Mouse (Mus musculus): Measurements from ENCODE around the gene Dock1. TPM values are rescaled to one million over a fixed set of nuclear protein-coding genes. Genes with fewer than 3 reads are reported as not detected.

Gene Dock1
- polyA plus RNA-seq, 2 experiments from 2014 or later: 0.12 to 0.16 TPM

- ATAC-seq: no peak
These were observed 25.9 kb downstream of the Dock1 start for GRCm38 (mm10) chr7:134696126-134696979.

GRCm38 (mm10) chr7:134697479-134697878, 27.0 kb downstream of the Dock1 start:
- no peak for ATAC-seq

DNA sequence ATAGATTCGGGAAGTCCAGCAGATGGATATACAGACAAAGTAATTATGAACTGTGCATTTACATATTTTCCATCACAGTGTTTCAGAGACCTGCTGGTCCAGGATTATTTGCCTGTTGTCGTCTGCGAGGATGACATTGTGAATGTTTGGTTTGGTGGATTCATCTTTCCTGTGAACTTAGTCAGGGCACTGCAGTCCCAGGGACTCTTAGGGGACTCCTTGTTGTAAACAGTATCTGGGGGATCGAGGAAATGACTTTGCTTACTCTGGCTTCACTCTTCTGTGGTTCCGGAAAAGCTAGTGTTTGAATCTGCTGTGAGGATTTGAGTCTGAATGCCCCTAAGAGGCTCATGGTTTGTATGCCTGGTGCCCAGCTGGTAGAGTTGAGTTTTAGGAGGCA, 27.8 kb downstream of the Dock1 start:
- ATAC-seq: no peak

DNA sequence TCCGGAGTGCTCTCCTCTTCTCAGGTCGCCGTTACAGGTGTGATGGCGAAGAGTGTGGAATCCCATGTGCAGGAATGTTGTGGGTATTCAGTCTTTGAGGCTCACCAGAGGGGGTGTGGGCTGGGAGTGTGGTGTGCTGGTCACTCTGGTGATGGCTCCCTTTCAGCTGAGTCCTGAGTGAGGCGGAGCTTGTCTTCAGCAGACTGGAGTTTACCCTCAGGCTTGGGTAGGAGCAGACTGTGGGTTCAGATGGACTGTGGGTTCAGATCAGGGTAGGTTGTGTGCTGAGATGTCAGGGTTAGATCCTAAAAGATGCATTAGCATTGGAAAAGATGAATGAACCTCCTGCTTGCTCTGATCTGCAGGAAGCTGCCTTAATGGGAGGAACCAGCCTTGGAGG, 29.5 kb downstream of the Dock1 start:
- no peak for ATAC-seq

DNA sequence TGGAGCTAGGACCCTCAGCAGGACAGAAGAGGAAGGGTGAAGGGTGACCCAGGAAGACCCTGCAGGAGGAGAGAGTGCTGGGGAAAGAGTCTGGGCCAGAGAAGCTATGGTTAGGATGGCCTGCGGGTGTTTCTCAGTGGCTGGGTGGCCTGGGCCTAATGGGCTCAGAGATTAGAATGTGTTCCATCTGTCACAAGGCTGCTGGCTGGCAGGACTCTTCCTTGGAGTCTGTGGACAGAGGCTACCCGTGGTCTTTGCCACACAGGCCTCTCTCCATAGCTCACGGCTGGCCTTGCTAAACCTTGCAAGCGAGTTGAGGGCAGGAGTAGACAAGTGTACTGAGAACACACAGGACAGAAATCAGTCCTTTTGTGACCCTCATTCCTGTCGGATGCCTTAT, 32.0 kb downstream of the Dock1 start:
- ATAC-seq: no peak

DNA sequence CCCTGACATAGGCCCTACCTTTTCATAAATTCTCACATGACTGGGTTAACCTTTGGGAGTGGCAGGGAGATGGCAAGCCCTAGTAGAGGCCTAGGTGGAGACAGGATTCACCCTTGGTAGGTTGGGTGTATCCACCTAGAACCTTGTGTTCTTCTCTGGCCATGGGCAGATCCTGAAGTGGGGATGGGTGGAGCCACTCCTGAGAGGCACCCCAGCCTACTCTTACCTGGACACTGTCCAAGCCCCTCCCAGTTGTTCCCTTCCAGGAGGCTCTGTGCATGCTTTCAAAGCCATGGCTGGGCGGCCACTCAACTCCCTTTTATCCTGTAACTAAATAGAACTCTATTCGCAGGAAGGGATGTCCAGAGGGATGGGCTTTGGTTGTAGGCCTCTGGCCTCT, 33.2 kb downstream of the Dock1 start:
- ATAC-seq: no peak

- no peak for ATAC-seq
These were observed 38.9 kb downstream of the Dock1 start for GRCm38 (mm10) chr7:134709226-134709853.

- no peak for ATAC-seq
These were observed 41.1 kb downstream of the Dock1 start for GRCm38 (mm10) chr7:134711576-134711975.

DNA sequence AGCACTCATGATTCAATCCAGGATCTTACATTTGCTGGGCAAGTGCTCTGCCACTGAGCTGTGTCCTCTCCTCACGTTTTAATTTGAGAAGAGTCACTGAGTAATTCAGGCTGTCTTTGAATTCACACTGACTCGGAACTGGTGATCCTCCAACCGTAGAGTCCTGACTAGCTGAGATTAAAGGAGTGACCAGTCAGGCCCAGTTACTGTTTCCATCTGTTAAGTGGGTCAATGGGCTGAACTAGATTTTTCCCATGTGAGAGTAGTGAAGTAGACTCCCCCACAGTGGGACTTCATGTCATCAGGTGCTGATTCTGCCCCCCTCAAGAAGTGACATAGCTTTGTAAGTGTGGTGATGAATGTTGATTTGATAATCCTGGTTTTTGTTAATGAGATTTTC, 49.0 kb downstream of the Dock1 start:
- ATAC-seq: no peak

DNA sequence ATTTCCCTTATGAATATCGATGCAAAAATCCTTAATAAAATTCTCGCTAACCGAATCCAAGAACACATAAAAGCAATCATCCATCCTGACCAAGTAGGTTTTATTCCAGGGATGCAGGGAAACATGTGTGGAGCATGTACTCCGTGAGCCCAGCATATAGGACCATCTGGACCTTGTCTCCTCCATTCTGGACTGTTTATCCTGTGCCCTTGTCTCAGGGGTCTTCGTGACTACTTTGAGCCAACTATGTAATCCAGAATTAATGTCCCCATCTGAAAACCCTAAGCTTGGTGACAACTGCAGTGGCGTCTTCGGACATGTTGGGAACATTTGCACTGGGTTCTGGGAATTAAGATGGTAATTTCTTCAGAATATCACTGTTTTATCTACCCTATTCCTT, 51.9 kb downstream of the Dock1 start:
- no peak for ATAC-seq

GRCm38 (mm10) chr7:134722955-134723354, 52.5 kb downstream of the Dock1 start:
- no peak for ATAC-seq

- no peak for ATAC-seq
These were observed 53.1 kb downstream of the Dock1 start for GRCm38 (mm10) chr7:134723509-134723908.

DNA sequence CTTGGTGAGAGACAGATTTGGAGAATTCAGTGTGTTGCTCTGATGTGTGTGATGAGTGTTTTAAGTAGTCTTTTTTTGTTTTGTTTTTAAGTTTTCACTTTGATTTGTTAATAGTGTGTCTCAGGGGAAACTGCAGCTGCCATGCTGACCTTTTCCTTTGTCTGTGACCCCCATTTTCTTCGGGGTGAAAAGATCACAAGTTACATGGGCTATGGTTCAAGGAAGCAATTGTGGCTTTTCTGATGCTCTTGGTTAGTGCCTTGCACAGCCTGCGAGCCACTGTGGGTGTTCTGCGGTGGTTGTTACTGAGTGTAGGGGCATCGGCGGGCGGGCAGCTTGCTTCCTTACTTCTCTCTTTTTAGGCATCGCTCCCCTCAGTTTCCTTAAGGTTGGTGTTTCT, 54.4 kb downstream of the Dock1 start:
- ATAC-seq: no peak

DNA sequence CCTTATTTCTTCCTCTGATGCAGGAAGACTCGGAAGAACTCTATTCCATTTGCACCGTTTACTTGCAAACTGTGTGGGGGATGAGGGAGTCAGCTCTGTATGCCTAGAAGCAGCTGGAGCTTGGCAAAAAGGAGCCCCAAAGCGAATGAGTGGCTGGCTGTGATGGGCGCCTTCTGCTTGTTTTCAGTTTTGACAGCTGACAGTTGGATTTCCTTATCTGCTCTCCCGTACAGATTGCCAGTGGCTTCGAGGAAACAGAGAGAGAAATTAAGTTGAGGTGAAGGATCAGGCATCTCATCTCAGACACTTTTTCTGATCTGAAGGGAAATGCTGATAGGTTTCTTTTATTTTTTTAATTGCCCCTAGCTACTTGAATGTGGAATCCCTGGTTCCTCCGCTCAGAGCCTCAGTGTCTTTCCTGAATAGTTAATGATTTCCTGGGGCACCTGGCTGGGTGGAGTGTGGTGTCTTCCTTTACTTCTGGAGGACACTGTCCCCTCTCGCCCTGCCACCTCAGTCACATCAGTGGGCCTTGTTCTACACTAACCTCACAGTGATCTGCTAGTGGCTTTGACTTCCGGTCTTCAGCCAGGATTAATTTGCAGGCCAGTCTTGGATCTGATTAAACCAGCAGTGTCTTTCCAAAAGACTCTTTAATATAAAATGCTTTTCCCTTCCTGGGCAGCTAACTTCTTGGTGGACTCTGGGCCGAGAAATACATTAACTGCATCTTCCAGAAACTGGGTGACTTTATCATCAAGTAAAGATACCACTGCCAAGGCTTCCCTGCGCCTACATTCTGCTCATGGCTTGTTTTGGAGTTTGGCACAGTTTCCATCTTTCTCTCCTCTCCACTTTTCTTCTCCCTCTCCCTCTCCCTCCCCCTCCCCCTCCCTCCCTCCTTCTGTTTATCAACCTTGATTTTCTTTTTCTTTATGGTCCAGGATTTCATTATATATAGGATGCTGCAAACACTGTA, 55.4 kb downstream of the Dock1 start:
- ATAC-seq: no peak

- ATAC-seq: no peak
These were observed 56.2 kb downstream of the Dock1 start for GRCm38 (mm10) chr7:134726530-134727258.

DNA sequence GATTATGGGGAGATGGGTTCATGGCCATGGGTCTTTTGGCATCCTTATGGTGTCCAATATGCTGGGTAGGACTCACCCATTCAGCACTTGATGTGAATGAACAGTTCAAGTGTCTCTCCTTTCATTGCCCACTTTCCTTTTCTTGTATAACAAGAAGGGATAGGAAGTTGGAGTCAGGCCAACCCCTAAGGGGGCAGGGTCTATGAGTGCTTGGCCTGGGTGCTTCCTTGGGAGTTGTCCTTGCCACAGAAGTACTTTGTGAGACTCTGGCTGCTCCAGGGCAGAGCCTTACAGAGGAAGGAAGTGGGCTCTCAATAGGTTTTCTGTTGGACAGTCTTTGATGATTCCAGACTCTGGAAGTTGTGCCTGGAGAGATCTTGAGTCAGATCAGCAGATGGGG, 58.9 kb downstream of the Dock1 start:
- no peak for ATAC-seq

DNA sequence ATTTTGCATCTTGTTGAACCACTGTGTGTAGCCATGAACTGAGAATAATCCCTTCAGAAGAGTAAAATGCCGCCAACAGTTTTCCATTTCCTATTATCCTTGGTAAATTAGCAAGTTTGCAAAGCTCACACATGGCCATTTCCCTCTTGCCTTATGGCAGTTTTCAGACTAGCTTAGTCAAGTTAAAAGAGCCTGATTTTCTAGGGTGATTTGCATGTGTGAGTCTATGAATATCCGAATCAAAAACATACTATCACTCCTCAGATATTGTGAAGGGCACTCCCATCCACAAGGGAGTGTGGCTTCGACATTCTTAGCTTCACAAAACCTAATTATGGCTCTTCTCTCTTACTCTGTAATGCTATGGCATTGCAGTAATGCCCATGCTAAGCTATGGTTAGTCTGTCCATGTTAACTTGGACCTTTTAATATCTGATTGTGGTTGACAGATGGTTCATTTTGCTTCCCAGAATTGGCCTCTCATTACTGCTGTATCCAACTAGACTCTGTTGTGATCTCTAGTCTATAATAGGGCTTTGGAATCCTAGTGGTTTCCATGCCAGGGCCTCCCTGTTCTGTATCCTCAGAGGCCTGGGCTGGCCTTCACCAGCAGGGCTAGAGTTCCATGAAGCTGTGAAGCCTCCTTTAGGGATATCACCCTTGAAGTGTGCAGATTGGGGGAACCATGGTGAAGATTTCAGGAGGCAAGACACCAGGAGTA, 60.1 kb downstream of the Dock1 start:
- ATAC-seq: no peak

DNA sequence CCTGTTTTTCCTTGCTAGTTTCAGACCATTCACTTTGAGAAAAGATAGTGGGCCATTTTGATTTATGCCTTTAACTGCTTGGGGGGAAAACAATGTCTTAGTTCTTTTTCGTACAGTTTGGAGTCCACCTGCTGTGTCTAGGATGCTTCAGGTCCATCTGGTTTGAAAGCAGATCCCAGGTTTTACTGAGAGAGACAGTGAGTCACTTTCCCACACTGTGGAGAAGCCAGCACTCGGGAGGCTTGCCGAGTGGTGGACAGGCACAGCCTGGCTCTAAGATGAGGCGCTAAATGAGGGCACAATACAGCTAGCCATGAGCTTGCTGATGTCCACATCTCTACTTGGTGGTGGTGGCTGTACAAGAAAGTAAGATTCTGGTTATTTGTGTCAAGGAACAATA, 76.6 kb downstream of the Dock1 start:
- no peak for ATAC-seq

- ATAC-seq: no peak
These were observed 77.9 kb downstream of the Dock1 start for GRCm38 (mm10) chr7:134748376-134748775.

DNA sequence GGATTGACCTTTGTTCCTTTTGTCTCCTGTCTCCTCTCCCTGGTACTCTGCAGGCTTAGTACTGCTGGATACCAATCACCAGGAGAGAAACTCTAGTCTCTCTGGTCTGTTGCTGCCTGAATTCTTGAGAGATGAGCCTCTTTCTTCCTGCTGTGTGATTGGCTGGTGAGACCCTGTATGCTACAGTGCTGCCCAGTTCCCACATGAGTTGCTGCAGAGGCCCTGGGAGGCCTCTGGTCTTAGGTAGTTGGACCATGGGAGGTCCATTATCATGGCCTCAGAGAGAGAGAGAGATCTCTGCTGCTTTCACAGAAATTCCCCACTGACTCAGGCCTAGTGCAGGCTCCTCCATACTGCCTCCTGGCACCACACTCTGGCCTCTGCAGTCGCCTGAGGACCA, 79.2 kb downstream of the Dock1 start:
- ATAC-seq: no peak

GRCm38 (mm10) chr7:134751496-134751895, 81.0 kb downstream of the Dock1 start:
- no peak for ATAC-seq

DNA sequence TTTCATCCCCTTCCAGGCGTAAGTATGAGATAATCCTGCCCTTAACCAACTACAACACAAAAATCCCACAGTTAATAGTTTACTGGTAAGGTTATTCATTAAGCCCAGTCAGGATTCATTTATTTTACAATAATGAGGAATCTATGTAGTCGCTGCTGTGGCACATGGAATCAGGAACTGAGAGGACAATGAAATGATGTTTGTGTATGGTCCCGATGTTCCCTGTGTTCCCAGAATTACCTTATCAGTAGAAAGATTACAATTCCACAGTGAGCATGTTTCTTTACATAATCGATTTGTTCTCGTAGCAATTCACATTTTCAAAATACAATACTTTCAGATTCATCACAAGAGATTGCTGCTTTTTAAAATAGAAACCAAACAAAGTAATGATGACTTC, 83.0 kb downstream of the Dock1 start:
- no peak for ATAC-seq

Data from CD4-positive, CD25-positive, alpha-beta regulatory T cell, adult 4 months (primary cell).